Mouse (Mus musculus): ENCODE results near the gene Ypel4.
A peak's percentile ranks its signal among the peaks of the same experiment; 100 is the strongest.

The Ypel4 gene

DNA sequence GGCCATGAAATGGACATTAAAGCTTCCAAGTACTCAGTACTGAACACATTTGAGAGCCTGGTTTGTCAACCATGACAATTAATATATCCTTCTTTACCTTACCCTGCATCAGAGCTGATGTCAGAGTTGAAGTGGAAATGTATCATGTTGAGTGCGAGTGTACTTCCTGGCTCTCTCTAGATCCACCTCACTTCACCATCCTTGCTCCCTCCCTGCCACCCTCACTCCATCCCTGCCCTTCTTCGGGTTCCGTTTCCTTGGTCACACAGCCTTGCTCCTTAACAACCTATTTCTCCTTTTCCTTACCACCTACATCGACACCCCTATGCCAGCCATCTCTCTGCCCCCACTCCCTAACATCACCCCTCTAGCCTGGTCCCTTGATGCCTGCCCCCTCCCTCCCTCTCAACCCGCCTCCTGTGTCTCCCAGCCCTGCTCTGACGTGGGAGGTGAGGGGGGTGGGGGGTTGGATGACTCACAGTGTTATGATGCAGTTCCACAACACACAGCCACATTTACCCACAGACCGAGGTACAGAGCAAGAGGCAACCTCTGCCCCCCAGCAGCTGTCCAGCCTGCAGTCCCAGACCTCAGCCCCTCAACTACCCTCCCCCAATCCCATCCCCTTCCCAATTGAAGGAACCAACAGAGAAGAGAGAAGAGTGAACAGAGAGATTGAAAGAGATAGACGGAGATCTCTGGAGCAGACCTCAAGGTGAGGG, at the start of gene Ypel4:
Gene Ypel4, plus strand, starts transcription at position 480 of the 722 bp plus-strand sequence.
- DNase-seq (ENCODE audit: low read depth, low spot score), result no peak

DNA sequence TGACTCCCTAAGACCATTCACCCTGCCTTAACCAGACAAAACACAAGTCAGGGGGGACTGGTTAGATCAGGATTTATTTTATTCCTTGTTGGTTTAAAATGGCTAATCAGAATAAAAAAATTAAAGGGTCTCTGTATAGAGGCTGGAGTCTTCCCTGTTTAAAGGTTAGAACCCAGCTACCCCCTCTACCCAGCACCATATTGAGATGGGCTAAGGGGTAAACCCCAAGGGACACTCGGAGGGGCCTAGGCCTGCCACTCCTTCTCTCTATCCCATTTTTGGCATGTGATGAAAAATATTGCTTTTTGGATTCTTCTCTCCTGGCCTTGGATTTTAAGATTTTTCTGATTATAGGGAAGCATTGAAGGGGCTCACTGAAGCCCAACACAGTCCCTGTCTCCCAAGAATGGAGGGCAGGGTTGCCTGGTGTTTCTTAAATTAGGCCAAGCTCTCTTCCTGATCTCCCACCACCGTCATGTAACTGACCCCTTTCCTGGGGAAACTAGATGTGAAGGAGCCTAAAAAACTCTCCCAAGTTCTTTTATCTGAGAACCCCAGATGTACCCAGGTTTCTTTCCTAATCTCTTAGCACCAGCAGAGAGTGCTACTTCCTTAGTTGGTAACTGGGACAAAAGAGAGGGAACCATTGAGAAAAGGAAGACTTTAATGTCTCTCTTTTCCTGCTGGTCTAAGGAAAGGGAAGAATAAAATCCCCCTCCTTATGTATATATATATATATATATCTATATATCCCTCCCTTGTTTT, 45.6 kb upstream of the Ypel4 start:
- no peak for DNase-seq (ENCODE audit: low read depth, low spot score)

DNA sequence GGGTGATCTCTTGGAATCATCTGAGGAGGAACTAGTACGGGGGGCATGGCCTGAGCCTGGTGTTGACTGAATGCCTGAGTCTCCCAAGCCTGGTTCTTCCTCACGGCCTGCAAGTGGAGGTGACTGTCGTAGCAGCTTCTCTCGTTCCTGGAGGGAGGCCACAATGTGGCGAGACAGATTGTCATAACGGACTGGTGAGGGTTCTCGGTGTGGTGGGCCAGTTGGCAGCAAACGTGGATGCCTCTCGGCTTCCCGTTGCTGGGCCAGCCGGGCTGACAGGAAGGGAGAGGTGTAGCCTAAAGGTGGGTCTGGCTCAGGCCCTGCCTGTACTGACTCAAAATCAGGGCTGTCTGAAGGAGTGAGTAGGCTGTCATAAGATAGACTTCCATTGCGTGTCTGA, 43.8 kb upstream of the Ypel4 start:
- no peak for DNase-seq (ENCODE audit: low read depth, low spot score)

DNA sequence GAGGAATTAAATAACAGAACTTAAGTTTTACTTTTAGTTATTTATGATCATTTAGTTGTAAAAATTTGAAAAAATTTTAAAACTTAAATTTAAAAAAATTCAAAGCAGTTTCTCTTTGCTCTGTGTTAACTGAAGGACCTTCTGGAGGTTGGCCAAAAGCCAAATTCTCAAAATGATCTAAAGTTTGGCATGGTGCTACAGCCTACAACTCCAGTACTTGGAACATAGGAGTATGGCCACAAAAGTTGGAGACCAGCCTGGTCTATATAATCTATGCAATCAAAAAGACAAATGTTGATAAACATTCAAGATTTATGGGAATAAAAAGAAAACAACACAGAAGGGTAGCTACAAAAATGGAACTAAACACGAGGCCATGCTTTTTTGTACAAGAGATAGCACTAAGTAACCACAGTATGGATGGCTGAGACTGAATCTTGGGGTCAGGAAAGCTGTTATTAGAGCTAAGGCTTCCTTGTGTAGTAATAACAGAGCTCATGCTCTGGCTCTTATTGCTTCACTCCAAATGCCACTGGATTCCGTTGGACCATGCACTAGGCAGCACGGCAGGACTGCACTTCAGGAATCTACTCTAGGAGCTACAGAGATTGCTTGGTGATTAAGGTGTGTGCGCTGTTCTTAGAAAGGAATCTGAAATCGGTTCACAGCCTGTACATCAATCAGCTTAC, 38.7 kb upstream of the Ypel4 start:
- DNase-seq (ENCODE audit: low read depth, low spot score), result no peak

DNA sequence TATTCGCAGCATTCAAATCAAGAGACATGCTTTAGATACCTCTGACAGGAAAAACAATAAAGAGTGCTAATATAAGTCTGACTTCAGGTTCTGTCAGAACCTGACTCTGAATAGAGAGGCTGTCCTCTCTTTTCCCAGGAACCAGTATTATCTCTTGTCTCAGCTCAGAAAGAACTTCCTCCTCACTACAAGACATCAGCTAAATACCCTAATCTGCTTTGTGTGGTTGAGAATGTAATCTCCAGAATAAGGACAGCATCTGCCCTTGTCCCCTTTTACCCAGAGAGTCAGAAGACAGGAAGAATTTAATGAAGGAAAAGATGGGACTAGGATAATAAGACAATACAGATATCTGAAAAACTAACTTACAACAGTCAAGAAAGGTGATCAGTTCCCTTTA, 30.4 kb upstream of the Ypel4 start:
- DNase-seq (ENCODE audit: low read depth, low spot score), result no peak

DNA sequence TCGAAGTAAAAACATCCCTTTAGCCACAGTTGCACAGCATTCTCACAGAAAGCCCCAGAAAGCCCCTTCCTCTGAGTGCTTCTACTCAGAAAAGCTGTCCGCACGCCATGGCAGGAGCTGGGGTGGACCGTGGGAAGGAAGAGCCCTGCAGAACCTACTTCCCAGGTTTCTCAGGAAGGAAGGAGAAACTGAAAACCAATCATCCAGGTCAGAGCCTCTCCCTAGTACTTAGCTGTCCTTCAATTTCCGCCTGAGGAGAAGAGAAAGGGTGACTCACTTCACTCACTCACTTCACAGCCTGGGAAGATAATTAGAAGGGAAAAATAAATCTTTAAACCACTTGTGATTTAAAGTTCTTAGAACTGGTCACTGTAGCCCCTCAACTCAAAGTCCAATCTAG, 29.5 kb upstream of the Ypel4 start:
- DNase-seq (ENCODE audit: low read depth, low spot score), result no peak

GRCm38 (mm10) chr2:84705295-84705694, 28.6 kb upstream of the Ypel4 start:
- DNase-seq (ENCODE audit: low read depth, low spot score), result peak; percentile 56

DNA sequence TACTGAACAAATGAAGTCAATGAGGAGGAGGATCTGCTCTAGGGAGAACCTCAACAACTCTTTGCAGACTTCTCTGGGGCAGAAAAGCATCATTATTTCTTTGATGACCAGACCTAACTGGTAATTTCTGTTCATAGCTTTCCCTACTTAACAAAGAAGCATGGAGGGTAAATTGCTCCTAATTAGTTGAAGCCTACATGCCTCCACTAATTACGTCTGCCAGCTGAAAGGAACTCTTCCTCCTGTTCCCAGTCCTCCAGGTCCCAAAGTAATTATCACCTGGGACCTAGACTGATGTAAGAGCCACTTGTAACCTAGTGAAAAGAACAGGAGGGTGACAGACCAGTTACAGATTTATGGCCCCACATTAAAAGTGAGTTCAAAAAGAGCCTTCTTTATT, 26.3 kb upstream of the Ypel4 start:
- DNase-seq (ENCODE audit: low read depth, low spot score), result no peak

DNA sequence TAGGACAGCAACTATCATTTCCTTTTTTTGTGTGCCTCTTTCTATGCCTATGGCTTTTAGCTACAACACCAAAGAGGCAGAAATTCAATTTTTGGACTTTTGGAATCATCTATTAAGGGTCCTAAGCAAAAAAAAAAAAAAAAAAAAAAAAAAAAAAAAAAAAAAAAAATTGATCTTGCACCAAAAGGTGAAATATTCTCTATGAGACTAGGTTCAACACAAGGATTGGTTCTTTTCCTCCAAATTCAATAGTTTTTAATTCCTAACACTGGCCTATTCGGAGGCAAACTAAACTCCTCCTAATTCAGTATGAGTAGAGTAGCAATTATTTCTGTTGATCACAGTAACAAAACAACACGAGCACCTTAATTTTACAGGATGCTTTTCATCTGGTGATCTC, 22.0 kb upstream of the Ypel4 start:
- no peak for DNase-seq (ENCODE audit: low read depth, low spot score)

- DNase-seq (ENCODE audit: low read depth, low spot score), result no peak
Measured at GRCm38 (mm10) chr2:84714422-84714810, 19.4 kb upstream of the Ypel4 start.

GRCm38 (mm10) chr2:84714811-84715561, 18.9 kb upstream of the Ypel4 start, which contains the start of gene Zdhhc5:
Gene Zdhhc5 (minus strand): TSS chr2:84715180.
- DNase-seq (ENCODE audit: low read depth, low spot score), result peak; percentile 99

DNA sequence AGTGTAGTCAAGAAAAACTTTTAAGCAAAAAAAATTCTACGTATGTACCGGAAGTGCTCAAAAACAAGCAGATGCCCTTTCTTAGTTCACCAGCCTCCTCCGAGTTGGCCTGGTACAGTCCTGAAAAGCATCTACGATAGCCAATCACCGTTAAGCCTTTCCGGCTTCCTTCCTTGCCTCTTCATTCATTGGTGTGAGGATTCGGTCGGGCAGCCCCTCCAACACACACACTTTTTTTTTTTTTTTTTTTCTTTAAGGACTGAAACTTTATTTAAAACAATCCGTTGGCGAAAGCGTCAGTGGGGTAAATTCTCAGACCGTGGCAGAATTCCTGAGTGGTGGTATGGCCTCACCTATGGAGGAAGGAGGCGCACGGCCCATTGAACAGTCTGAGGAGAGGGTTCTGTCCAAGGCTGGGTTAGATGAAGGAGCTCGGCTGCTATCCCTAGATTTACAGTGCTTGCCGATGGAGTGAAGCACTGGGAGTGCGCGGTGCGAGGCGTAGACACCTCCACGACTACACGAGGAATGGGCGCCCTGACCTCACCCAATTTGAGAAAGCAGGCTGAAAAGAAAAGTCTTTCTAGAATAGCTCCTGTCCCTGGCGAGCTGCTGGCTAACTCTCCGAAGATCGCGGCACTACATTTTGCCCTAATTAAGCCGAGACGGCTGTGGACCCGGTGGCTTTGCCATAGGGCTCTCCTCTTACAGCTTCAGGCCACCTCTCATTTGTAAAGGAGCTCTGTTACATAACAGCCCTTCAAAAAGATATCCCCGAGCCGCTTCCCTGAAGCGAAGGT, 18.1 kb upstream of the Ypel4 start:
- peak; percentile 87 for DNase-seq (ENCODE audit: low read depth, low spot score)

DNA sequence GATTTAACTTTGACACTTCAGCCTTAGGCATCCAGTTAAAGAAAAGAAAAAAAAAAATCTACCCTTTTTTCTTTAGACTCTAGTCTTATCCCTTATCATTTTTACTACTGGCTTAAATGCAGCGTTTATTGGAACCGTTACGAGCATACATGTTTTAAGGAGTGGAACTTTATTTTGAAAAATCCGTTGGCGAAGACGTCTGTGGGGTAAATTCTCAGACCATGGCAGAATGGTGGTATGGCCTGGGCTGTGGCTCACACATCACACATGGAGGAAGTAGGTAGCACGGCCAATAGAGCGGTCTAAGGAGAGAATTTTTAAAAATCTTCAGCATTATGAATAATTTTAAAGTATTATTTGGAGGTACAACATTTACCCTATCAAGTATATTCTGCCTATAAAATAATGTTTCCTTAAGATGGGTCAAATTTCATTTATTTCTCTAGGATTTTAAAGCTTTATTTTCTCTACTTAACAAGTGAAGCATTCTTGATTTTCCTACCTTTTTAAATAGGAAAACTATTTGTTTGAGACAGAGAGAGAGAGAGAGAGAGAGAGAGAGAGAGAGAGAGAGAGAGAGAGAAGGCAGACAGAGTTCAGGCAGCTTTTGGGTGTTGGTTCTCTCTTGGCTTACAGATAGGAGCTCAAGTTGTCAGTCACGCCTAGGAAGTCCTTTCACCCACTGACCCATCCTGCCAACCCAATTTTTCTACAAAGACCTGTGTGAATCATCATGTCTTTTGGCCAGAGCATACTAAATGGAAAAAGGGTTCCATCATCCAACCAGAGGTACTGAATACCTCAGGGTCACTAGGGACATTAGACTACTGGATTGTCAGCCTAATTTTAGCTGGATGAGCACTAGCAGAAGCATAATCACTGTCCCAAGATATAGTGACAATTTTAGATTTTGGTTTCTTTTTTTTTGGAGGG, 17.2 kb upstream of the Ypel4 start:
- peak; percentile 69 for DNase-seq (ENCODE audit: low read depth, low spot score)

GRCm38 (mm10) chr2:84717357-84717756, 16.5 kb upstream of the Ypel4 start:
- DNase-seq (ENCODE audit: low read depth, low spot score), result no peak

- no peak for DNase-seq (ENCODE audit: low read depth, low spot score)
Measured at GRCm38 (mm10) chr2:84720718-84721117, 13.1 kb upstream of the Ypel4 start.

DNA sequence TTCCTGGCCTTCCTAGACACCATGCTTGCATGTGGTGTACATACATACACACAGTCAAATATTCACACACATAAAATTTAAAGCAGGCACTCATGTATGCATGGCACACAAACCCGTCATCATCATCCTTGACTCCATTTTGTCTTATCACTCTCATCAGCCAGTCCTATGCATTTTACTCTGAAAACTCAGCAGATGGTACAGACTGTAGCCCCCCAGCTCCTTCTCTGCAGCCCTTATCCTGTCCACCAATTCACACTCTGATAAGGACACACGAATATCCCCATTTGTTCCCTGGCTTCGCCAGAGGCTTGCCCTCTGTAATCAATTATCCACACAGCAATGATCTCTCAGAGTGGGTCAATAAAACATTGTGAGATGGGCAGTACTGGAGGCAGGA, 12.7 kb upstream of the Ypel4 start:
- DNase-seq (ENCODE audit: low read depth, low spot score), result no peak

GRCm38 (mm10) chr2:84723856-84724255, 10.0 kb upstream of the Ypel4 start:
- DNase-seq (ENCODE audit: low read depth, low spot score), result no peak

GRCm38 (mm10) chr2:84725770-84726169, 8.1 kb upstream of the Ypel4 start:
- no peak for DNase-seq (ENCODE audit: low read depth, low spot score)

GRCm38 (mm10) chr2:84726716-84727115, 7.1 kb upstream of the Ypel4 start:
- DNase-seq (ENCODE audit: low read depth, low spot score), result peak; percentile 26

Measured in A20 (cell line).